Mouse (Mus musculus) layer of hippocampus, adult 9-11 months (tissue): ENCODE measurements around the gene Kcnj6.
"Not testable (repeated sequence)": the region's sequence is repeated elsewhere in the genome, so short reads cannot be mapped to it uniquely, and the experiment has no call there.

Experiments used
- DNase-seq: peaks from one replicate; pipeline ENCODE4 v3.0.0; 2022

The Kcnj6 gene

DNA sequence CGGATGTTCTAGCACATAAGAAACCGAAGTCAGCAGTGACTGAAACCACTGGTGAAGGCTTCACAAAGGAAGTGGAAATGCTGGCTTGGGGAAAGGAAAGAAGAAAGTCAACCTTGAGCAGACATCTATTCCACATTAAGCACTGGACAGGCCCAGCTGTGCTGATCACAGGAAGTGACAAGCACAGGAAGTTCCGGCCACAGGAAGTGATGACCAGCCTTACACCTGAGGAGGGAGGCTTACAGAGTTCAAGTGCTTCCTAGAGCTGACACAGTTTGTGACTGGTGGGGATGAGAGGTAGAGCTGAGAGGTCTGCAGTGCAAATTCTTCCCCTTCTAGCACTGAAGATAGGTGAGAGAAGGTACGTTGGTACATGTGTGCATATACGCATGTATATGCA, 151.5 kb downstream of the Kcnj6 start:
- DNase-seq, result no peak

DNA sequence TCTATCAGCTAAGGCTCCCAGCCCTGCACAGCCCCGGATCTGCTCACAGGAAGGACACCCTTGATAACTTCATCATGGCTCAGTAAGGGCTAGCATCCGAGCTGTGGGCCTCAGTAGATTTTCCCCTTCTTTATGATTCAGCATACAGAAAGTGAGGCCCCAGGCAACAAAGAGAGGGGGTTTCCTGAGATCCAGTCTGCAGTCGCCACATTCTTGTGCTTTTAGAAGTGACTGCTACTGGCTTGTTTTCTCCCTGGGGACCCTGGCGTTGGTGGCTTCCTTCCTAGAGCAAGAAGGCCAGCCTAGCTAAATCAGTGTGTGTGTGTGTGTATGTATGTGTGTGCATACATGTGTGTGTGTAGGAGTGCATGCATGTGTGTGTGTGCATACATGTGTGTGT, 152.7 kb downstream of the Kcnj6 start:
- DNase-seq, result no peak

DNA sequence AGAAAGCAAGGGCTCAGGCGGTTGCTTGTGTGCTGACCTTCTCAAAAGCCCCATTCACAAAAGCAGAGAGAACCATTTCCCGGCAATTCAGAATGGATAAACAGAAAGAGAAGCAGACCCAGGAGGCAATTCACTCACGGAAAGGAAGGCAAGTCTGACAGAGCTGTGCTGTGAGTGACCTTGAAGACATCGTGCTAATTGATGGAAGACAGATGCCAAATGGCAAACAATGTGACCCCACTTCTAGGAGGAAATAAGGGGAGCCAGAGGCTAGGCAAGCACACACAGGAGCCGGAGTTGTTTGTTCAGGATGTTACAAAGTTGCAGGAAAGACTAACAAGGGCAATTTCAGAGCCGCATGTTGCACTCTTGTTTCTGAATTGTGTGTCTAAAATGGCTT, 158.1 kb downstream of the Kcnj6 start:
- DNase-seq, result no peak

DNA sequence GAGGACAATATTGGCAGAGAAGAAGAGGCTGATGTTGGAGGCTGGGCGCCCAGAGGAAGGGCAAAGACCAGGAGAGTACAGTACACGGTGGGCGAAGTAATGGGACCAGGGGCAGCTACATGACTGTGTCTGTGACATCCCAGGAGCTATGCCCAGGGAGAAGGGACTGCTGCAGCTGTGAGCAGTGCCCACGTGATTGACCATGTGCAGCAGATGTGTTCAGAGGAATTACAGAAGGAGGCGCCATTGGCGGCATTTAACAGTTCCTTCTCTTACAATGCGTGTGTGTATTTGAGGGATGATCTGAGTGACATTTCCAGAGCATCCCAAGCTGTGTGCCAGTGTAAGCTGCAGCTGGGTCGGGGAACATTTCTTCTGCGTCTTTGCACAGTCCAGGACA, 159.6 kb downstream of the Kcnj6 start:
- peak; percentile 48 for DNase-seq

DNA sequence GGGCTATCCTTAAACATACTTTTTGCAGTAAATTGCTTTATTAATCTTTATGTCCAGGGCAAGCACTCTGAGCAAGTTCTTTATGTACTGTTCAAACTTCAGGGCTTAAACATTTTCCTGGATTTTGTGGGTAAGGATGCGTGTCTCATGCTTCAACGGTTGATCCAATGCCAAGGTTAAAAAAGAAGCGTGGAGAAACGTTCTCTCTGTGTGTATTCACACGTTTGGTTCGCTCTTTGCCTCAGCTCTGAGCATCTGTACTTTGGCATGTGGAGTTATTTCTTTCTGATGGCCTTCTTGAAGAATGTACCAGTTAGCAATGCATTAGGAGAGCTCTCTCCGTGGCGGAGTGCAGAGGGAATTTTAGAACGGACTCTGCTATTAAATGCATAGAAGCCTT, 163.0 kb downstream of the Kcnj6 start:
- no peak for DNase-seq

DNA sequence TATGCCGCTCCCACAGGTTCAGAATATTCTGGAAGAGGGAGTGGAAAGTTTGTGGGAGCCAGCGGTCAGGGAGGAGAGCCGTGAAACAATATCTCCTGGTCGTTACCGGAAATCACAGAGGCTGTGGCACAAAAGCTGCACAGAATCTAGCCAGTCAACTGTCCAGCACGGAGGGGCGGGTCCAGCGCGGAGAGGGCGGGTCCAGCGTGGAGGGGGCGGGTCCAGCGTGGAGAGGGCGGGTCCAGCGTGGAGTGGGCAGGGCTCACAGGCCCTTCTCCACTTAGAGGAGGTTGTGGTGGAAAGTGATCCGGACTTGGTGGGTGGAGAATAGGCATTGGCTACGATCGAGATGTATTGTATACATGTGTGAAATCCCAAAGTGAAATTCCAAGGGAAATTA, 169.3 kb downstream of the Kcnj6 start:
- no peak for DNase-seq

DNA sequence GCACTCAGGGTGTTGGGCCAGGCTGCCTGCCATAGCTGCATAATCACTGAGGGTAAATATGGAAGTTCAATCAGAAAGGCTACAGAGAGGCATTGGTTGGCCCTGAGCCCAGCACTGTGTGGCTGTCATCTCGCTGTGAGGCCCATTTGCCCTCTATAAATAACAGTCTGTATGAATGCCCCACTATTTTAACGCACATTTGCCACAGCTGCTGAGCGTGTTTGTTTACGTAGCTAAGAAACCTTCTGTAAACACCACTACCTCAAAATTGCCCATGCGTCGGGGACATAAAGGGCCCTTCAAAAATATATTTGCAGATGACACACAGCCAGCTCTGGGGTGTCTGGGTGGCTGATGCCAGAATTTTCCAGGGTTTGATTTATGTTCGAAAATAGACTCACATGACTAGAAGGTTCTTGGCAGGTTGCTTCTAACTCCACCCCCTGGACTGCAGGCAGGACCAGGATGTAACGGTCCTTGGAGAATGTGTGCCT, 170.4 kb downstream of the Kcnj6 start:
- DNase-seq, result peak; percentile 50

DNA sequence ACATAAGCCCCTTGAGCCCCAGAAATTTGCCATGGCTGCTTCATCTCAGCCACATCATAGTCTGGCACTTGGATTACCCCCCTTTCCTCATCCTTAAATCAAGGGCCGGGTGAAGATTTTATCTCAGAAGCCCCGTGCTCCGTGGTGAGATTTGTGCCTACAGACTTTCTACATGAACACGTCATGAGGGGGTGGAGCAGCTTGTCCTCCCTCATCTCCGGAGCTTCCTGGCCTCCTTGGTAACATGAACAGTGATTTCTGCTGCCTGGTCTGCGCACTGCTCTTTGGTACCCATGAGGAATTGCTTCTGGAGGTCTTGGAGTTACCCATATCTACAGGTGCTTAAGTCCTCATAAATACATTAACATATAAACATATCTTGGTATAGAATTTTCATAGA, 172.2 kb downstream of the Kcnj6 start:
- peak; percentile 47 for DNase-seq

DNA sequence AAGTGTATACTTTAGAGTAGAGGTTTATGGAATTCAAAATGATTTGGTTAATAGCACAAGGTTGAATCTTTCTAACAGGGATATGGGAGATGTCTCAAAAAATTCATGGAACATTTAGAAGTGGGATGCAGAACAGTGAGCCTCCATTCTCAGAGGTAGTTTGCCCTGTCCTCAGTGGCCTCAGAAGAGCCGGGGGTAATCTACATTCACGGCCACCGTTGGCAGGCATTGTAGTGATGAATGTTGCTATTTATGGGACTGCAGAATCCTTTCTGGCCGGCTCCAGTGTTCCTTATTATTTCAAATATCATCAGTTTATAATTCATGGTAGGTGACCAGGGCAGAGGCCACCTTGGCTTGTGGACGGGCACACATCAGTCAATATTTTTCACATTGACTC, 174.9 kb downstream of the Kcnj6 start:
- no peak for DNase-seq

DNA sequence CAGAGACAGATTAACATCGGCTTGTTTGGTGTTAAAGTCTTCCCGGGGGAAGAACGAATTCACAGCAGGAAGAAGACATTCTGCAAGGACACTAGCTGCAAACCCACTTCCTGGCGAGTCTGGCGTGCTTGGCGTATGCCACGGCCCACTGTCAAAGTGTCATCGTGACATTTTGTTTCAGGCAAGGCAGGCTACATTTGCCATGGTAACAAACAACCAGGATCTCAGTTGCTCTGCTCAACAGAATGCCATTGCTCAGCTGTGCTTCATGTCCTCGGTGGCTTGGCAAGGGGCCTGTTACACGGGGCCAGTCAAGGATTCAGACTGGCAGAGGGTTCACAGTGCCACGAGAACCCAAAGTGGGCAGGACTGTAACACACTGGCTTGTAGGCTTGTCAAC, 175.9 kb downstream of the Kcnj6 start:
- DNase-seq, result peak; percentile 71

DNA sequence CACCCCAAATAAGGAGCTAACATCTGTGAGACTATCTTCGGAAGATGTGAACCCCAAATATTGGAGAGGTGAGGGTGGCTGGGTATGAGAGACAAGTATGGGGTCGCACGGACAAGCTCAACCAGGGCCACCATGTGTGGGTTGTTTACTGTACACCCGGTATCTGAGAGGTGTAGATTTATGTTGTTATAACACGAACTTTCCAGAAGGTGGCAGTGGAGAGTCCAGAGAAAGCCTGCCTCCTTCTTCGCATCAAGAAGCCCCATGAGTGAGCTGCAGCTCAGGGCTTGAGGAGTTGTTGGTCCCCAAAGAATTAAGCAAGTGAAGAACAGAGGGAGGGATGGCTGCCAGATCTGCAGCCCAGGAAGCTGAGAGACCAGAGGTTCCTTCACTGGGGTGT, 181.1 kb downstream of the Kcnj6 start:
- DNase-seq, result peak; percentile 39

DNA sequence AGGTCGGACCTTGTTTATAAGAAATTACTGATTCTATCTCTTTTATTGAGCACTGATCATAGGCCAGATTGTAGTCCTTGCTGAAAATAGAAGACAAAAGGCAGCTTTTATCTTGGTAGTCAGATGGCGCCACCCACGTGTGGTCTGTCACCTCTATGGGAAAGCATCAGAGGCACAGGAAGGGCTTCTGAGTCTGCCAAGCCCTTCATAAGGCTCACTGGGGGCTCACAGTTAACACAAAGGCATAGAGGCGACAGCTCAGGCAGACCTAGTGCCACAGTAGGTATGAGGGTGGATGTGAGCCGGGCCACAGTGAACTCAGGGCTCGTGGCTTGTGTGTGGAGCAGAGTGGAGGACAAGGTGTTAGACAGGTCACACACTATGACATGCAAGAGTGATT, 181.6 kb downstream of the Kcnj6 start:
- peak; percentile 90 for DNase-seq

DNA sequence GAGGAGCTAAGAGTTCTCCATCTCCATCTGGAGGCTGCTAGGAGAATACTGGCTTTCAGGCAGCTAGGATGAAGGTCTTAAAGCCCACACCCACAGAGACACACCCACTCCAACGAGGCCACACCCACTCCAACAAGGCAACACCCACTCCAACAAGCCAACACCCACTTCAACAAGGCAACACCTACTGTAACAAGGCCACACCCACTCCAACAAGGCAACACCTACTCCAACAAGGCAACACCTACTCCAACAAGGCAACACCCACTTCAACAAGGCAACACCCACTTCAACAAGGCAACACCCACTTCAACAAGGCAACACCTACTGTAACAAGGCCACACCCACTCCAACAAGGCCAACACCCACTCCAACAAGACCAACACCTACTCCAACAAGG, 188.2 kb downstream of the Kcnj6 start:
- DNase-seq, result not testable (repeated sequence)

DNA sequence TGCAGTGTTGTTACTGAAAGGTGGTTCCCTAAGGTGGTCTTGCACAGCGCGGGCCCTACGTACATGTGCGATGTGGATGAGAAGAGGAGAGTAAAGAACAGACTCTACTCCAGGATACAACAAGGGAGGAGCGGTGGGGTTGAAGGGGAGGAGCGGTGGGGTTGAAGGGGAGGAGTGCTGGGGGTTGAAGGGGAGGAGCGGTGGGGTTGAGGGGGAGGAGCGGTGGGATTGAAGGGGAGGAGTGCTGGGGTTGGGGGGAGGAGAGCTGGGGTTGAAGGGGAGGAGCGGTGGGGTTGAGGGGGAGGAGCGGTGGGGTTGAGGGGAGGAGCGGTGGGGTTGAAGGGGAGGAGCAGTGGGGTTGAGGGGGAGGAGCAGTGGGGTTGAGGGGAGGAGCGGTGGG, 199.3 kb downstream of the Kcnj6 start:
- DNase-seq, result no peak

DNA sequence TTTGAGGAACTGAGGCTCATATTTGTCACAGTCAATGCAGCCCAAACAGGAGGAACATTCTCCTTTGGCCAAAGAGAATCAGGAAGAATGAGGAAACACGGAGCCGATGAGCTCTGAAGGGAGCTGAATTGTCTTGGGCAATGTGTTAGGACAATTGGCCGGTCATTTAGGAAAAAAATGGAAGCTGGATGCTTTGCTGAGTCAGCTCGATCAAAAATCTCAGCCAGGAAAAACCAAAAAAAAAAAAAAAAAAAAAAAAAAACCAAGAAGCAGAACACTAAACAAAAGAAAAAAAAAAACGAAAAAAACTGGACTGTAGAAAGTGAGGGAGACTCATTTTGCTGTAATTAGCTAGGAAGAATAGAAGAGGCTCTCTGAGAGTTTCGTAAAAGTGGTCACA, 200.1 kb downstream of the Kcnj6 start:
- DNase-seq, result no peak

DNA sequence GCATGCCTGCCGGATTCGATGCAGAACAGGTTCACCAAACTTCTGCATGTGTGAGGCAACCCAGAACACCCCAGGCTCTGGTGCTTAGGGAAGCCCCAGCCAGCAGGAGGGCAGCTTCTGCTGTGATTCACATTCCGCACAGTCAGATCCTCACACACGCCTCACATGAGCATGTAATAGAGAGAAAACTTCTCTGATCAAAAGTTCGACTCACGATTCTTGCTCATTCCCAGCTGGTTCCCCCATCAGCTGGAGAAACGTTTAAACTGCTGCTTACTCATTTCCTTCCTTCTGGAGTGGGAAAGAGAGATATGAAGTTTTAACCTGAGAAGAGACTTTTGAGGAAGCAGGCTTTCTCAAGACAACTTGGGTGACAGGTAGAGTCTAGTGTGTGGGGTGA, 204.5 kb downstream of the Kcnj6 start:
- no peak for DNase-seq

DNA sequence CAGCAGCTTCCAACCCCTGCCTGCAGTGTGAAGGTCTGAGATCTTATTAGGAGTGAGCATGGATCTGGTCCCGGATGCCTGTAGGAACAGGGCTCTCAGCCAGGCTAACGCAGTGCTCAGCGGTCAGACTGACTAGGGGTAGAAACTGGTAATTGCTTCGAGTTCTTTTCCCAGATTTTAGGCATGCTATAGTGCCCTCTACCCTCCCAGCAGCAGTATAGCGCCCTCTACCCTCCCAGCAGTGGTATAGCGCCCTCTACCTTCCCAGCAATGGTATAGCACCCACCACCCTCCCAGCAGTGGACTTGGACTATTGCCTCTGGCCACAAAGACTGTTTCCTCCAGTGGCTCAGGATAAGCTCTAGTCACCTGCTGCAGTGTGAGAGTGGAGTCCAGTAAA, 207.5 kb downstream of the Kcnj6 start:
- DNase-seq, result no peak

DNA sequence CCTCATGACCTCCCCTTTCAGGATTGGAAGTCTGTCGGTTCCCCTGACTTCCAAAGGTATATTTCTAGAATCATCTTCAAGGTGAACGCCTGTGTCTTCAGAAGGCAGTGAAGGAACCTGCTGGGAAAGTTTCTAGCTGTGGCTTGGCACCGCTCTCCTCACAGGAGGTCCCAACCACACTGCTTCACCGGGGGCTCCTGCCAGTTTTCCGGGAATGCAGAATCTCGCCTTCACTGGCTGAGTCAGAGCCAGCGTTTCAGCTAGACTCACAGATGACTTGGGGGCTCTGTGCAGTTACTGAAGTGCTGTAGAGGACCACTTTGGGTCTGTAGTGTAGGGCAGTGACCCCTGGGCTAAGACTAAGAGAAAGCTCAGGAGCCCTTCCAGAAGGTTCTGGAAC, 208.8 kb downstream of the Kcnj6 start:
- no peak for DNase-seq

DNA sequence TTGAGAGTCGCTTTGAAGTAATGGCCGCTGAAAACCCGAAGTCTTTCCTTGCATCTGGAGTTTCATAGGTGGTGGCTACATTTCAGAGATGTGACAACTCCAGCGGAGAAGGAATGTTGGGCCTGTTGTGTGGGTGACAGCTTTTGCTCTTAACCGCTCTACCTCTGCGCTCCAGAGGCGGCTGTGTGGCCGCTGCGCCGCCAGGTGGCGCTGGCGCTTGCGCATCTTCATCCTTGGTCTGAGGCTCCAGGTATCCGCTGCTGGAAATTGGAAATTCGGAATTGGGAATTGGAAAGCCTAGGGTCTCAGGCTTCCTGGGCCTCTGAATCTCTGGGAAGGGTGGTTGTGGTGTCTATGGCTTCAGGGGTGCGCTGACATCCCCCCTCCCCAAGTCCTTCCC, 209.3 kb downstream of the Kcnj6 start:
- DNase-seq, result peak; percentile 59

DNA sequence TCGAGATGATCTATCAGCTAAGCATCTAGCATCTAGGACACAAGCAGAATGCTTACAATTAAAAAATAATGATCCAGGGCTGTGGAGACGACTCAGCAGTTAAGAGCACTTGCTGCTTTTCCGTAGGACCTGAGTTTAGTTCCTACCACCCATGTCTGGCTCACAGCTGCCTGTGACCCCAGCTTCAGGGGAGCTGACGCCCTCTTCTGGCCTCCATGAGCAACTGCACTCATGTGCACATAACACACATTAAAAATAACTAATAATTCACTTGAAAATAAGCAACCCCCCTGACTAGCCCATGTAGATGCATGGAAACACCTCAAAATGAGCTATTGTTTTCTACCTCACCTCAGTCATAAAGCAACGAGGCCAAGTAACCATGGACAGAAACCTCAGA, 211.6 kb downstream of the Kcnj6 start:
- DNase-seq, result no peak

DNA sequence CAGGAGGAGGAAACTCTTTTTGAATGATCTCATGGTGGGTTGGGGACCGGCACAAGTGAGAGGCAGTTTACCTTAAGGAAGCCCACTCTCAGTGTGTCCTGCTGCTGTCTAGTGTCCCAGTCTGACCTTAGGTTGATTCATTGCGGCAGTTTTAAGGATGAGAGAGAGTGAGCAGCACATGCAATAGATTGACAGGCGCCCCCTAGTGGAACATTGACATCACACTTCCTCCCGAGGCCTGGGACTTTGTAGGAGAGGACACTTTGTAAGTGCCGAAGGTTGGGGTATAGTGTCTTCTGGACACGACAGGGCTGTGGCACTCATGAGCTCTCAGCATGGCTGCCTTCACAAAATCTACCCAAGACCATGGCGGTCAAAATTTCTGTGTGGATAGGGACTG, 213.8 kb downstream of the Kcnj6 start:
- DNase-seq, result no peak

DNA sequence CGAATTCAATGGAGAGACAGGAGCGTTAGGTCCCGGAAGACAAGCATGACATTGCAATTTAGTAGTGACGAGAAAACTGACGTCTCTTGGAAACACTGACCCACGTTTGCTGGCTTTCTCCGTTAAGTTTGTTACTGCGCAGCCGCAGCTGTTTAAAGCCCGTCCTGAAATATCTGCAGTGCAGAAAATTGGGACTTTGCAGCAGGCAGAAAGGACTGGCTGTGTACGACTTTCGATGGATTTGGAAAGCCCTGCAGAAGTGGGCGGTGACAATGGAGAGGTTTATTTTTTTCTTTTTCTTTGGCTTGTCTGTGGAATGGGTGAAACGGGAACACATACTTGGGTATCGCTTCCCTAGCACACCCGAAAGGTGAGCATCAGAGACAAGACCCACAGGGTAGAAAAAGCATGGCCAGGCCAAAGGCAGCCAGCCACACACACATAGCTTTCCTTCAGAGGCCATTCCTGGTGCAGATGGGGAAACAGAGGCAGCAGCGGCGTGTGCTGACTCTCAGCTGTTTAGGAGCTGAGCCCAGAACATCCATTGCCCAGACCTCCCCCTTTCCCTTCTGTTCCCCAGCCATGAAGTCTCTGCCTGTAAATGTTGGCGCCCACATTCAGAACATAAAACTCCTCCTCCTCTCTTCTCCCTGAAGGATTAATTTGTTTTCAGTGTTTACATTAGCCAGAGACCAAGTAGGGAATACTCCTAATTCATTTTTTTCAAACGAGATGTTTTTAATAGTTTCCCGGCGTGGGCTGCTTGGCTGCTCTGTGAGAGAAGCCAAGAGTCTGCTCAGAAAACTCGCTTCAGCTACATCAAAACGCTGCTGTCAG, 215.2 kb downstream of the Kcnj6 start:
- DNase-seq, result peak; percentile 81

DNA sequence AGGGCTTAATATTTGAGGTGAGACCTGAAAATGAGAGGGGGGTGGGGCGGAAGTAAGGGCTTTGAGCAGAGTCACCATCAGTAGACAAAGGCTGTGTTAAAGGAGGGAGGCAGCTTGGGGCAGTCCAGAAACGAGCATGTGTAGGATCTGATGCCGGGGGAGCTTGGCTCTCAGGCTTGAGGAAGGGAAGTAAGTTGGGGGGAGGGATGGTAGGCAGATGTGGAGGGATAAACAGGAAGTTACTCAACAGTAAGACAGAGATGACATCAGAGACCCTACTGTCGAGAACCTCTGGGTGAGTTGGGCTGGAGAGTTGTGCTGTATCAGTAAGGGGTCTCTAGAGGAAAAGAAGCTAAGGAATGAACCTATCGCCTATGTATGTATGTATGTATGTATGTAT, 223.6 kb downstream of the Kcnj6 start:
- no peak for DNase-seq

DNA sequence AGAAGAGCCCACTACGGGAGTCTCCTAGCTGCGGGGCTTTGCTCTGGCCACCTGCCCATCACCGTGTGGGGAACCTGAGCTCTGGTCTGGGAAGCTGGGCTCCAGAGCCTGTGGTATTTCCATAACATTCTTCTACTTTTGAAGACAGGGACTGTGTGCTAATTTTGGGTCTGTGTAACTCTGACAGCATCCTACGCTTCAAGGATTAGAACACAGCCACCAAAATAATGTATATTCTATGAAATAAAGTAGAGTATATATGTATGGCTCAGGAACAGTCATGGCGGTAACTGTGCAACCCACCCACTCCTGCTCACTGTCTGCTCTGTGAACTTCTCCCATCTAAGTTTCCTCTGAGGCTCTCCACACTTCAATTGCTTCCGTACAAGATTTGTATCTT, 229.9 kb downstream of the Kcnj6 start:
- no peak for DNase-seq

DNA sequence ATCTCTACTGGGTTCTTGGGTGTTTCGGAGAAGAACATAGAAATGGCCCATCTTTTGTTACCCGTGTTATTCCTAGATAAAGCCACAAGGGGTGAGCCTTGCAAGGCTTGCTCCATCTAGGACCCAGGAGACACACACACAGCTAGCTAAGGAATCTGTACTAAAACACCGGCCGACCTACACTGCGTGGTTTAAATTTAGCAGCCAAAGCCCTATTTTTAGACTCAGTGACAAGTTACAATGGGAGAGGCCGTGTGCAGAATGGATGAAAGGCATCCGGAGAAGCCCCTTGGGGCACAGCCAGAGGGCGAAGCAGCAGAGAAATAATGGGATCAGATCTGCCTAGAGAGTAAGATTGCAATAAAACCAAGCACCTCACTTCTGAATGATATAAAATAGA, 232.4 kb downstream of the Kcnj6 start:
- no peak for DNase-seq
